Mouse (Mus musculus) CH12.LX (cell line): ENCODE data around the gene Rusc2. TPM values are rescaled to one million over a fixed set of nuclear protein-coding genes. Genes with fewer than 3 reads are reported as not detected.

Source experiments
- DNase-seq: peaks from one replicate; pipeline ENCODE4 v3.0.0-alpha.2; 2013; ENCODE audit errors: extremely low read depth
- H3K27ac ChIP-seq: 2 replicates; pipeline ENCODE4 v1.5.1; 2012; ENCODE audit warnings: low read depth, mild to moderate bottlenecking, control low read depth, moderate library complexity; ENCODE audit not compliant: insufficient read depth
- H3K27me3 ChIP-seq: replicated peaks from 2 replicates; pipeline ENCODE3; 2012; ENCODE audit warnings: inconsistent platforms
- H3K36me3 ChIP-seq, 2 experiments: replicated peaks in 1 of 2; 2 replicates each; pipeline versions ENCODE3 to v1.6.1; 2012; ENCODE audit warnings: inconsistent platforms in 1 of 2, low read length in 1 of 2, mild to moderate bottlenecking in 1 of 2, mixed read lengths in 1 of 2, moderate library complexity in 1 of 2; ENCODE audit not compliant: control insufficient read depth in 1 of 2, insufficient read depth in 1 of 2
- H3K4me1 ChIP-seq, 2 experiments: 2 replicates each; pipeline ENCODE4 v1.6.1; 2012; ENCODE audit warnings: inconsistent platforms in 1 of 2, moderate library complexity in 1 of 2; ENCODE audit not compliant: insufficient read depth in 2 of 2, control insufficient read depth in 1 of 2
- H3K4me2 ChIP-seq: 2 replicates; pipeline ENCODE4 v1.6.1; 2012; ENCODE audit warnings: low read depth, mild to moderate bottlenecking, control low read depth; ENCODE audit not compliant: poor library complexity, insufficient read depth, severe bottlenecking
- H3K4me3 ChIP-seq, 3 experiments: fragments of 150-350 bp in 1 of 3; sonication (generic) in 1 of 3; replicated peaks in 1 of 3; 2 replicates each; pipeline versions ENCODE3 to v1.5.1; 2011 to 2012; ENCODE audit warnings: low read depth in 2 of 3, low read length in 2 of 3, mild to moderate bottlenecking in 2 of 3, moderate library complexity in 2 of 3, control low read depth in 1 of 3, improper control_type of control experiment in 1 of 3, inconsistent platforms in 1 of 3, mixed read lengths in 1 of 3; ENCODE audit not compliant: poor library complexity in 1 of 3
- H3K79me2 ChIP-seq: replicated peaks from 2 replicates; pipeline ENCODE4 v1.6.1; 2012; ENCODE audit warnings: mild to moderate bottlenecking, moderate library complexity; ENCODE audit not compliant: control insufficient read depth, poor library complexity, insufficient read depth, severe bottlenecking; ENCODE audit errors: extremely low read depth
- H3K9ac ChIP-seq: 2 replicates; pipeline ENCODE4 v1.6.1; 2012; ENCODE audit warnings: low read depth, mild to moderate bottlenecking, control low read depth, moderate library complexity; ENCODE audit not compliant: insufficient read depth
- H3K9me3 ChIP-seq: replicated peaks from 2 replicates; pipeline ENCODE3; 2012; ENCODE audit warnings: low read length, inconsistent platforms, mixed read lengths
- BHLHE40 ChIP-seq: IDR thresholded peaks from 2 replicates; pipeline ENCODE4 v1.6.1; 2011; ENCODE audit warnings: mild to moderate bottlenecking, low read depth, low read length, improper control_type of control experiment
- CHD1 ChIP-seq: IDR thresholded peaks from 2 replicates; pipeline ENCODE4 v1.6.1; 2012; ENCODE audit warnings: low read depth, low read length, improper control_type of control experiment, inconsistent platforms
- CHD2 ChIP-seq: IDR thresholded peaks from 2 replicates; pipeline ENCODE4 v1.6.1; 2011; ENCODE audit warnings: low read length, improper control_type of control experiment
- CTCF ChIP-seq, 2 experiments: IDR thresholded peaks in 1 of 2; conservative IDR thresholded peaks in 1 of 2; 2 replicates each; pipeline ENCODE4 v1.5.1; 2011 to 2012; ENCODE audit warnings: low read depth in 2 of 2, low read length in 2 of 2, improper control_type of control experiment in 1 of 2, inconsistent platforms in 1 of 2, mild to moderate bottlenecking in 1 of 2, moderate library complexity in 1 of 2
- ELF1 ChIP-seq: IDR thresholded peaks from 2 replicates; pipeline ENCODE4 v1.6.1; 2014; ENCODE audit warnings: low read depth, mild to moderate bottlenecking, inconsistent platforms, low read length, improper control_type of control experiment
- EP300 ChIP-seq: IDR thresholded peaks from 2 replicates; pipeline ENCODE4 v1.6.1; 2011; ENCODE audit warnings: low read length, improper control_type of control experiment
- ETS1 ChIP-seq: conservative IDR thresholded peaks from 2 replicates; pipeline ENCODE4 v1.6.1; 2012; ENCODE audit warnings: low read depth, mild to moderate bottlenecking, inconsistent platforms, low read length, improper control_type of control experiment, moderate library complexity
- GABPA ChIP-seq: IDR thresholded peaks from 2 replicates; pipeline ENCODE4 v1.6.1; 2012; ENCODE audit warnings: low read depth, low read length, improper control_type of control experiment, inconsistent platforms; ENCODE audit not compliant: insufficient replicate concordance
- HCFC1 ChIP-seq: IDR thresholded peaks from 2 replicates; pipeline ENCODE4 v1.6.1; 2012; ENCODE audit warnings: low read depth, mild to moderate bottlenecking, inconsistent platforms, low read length, improper control_type of control experiment
- JUN ChIP-seq: IDR thresholded peaks from 2 replicates; pipeline ENCODE4 v1.6.1; 2011; ENCODE audit warnings: low read depth, mild to moderate bottlenecking, low read length, improper control_type of control experiment, moderate library complexity; ENCODE audit not compliant: insufficient read depth
- KAT2A ChIP-seq: IDR thresholded peaks from 2 replicates; pipeline ENCODE4 v1.6.1; 2012; ENCODE audit warnings: low read length, improper control_type of control experiment, inconsistent platforms; ENCODE audit not compliant: insufficient replicate concordance
- MAFK ChIP-seq: IDR thresholded peaks from 2 replicates; pipeline ENCODE4 v1.6.1; 2011; ENCODE audit warnings: low read length, improper control_type of control experiment; ENCODE audit not compliant: insufficient replicate concordance
- MAX ChIP-seq: IDR thresholded peaks from 2 replicates; pipeline ENCODE4 v1.6.1; 2011; ENCODE audit warnings: low read length, improper control_type of control experiment
- MAZ ChIP-seq: IDR thresholded peaks from 2 replicates; pipeline ENCODE4 v1.6.1; 2012; ENCODE audit warnings: low read depth, mild to moderate bottlenecking, inconsistent platforms, low read length, improper control_type of control experiment, moderate library complexity
- MXI1 ChIP-seq: IDR thresholded peaks from 2 replicates; pipeline ENCODE4 v1.6.1; 2011; ENCODE audit warnings: mild to moderate bottlenecking, low read depth, low read length, improper control_type of control experiment
- MYC ChIP-seq: IDR thresholded peaks from 2 replicates; pipeline ENCODE4 v1.6.1; 2011; ENCODE audit warnings: low read depth, mild to moderate bottlenecking, improper control_type of control experiment, low read length
- NELFE ChIP-seq: IDR thresholded peaks from 2 replicates; pipeline ENCODE4 v1.6.1; 2011; ENCODE audit warnings: low read depth, low read length, improper control_type of control experiment
- NRF1 ChIP-seq: IDR thresholded peaks from 2 replicates; pipeline ENCODE4 v1.6.1; 2014; ENCODE audit warnings: low read depth, mild to moderate bottlenecking, inconsistent platforms, low read length, improper control_type of control experiment, moderate library complexity
- PAX5 ChIP-seq: IDR thresholded peaks from 2 replicates; pipeline ENCODE4 v1.6.1; 2012; ENCODE audit warnings: low read length, inconsistent platforms, mixed read lengths
- POLR2A ChIP-seq: IDR thresholded peaks from 2 replicates; pipeline ENCODE4 v1.6.1; 2011; ENCODE audit warnings: low read depth, mild to moderate bottlenecking, improper control_type of control experiment, low read length
- POLR2AphosphoS2 ChIP-seq: IDR thresholded peaks from 2 replicates; pipeline ENCODE4 v1.6.1; 2011; ENCODE audit warnings: low read depth, low read length, improper control_type of control experiment
- RAD21 ChIP-seq: IDR thresholded peaks from 2 replicates; pipeline ENCODE4 v1.6.1; 2011; ENCODE audit warnings: low read depth, mild to moderate bottlenecking, low read length, improper control_type of control experiment, moderate library complexity
- RCOR1 ChIP-seq: conservative IDR thresholded peaks from 2 replicates; pipeline ENCODE4 v1.6.1; 2012; ENCODE audit warnings: low read depth, mild to moderate bottlenecking, inconsistent platforms, low read length, improper control_type of control experiment
- SIN3A ChIP-seq: IDR thresholded peaks from 2 replicates; pipeline ENCODE4 v1.6.1; 2012; ENCODE audit warnings: low read length, improper control_type of control experiment, inconsistent platforms
- SMC3 ChIP-seq: IDR thresholded peaks from 2 replicates; pipeline ENCODE4 v1.6.1; 2011; ENCODE audit warnings: low read depth, low read length, improper control_type of control experiment
- TBP ChIP-seq: conservative IDR thresholded peaks from 2 replicates; pipeline ENCODE4 v1.6.1; 2011; ENCODE audit warnings: low read depth, low read length, improper control_type of control experiment
- UBTF ChIP-seq: IDR thresholded peaks from 2 replicates; pipeline ENCODE4 v1.6.1; 2012; ENCODE audit warnings: low read depth, mild to moderate bottlenecking, inconsistent platforms, low read length, improper control_type of control experiment, moderate library complexity
- USF1 ChIP-seq: IDR thresholded peaks from 2 replicates; pipeline ENCODE4 v1.6.1; 2014; ENCODE audit warnings: low read depth, mild to moderate bottlenecking, inconsistent platforms, low read length, improper control_type of control experiment
- USF2 ChIP-seq: conservative IDR thresholded peaks from 2 replicates; pipeline ENCODE4 v1.6.1; 2011; ENCODE audit warnings: low read depth, low read length, improper control_type of control experiment
- ZC3H11A ChIP-seq: IDR thresholded peaks from 2 replicates; pipeline ENCODE4 v1.6.1; 2012; ENCODE audit warnings: low read depth, mild to moderate bottlenecking, inconsistent platforms, low read length, improper control_type of control experiment
- ZKSCAN1 ChIP-seq: IDR thresholded peaks from 2 replicates; pipeline ENCODE4 v1.6.1; 2012; ENCODE audit warnings: low read depth, inconsistent platforms, low read length, improper control_type of control experiment, borderline replicate concordance
- ZMIZ1 ChIP-seq: IDR thresholded peaks from 2 replicates; pipeline ENCODE4 v1.6.1; 2012; ENCODE audit warnings: low read depth, mild to moderate bottlenecking, inconsistent platforms, low read length, improper control_type of control experiment
- ZNF384 ChIP-seq: IDR thresholded peaks from 2 replicates; pipeline ENCODE4 v1.6.1; 2012; ENCODE audit warnings: low read depth, low read length, improper control_type of control experiment, inconsistent platforms
- dilution Hi-C: fragments of 300-500 bp; cut with MboI; formaldehyde crosslinking; loops from 2 replicates; pipeline ENCODE4 v1.14.3; 2020; ENCODE audit warnings: low sequenced_read_pairs; ENCODE audit not compliant: extremely low pct_unique_long_range_greater_than_20kb, extremely low pct_ligation_motif_present
- in situ Hi-C: fragments of 300-500 bp; cut with MboI; formaldehyde crosslinking; loops from 3 replicates; pipeline ENCODE4 v1.14.3; 2019; ENCODE audit warnings: low sequenced_read_pairs, low pct_ligation_motif_present, low pct_unique_long_range_greater_than_20kb, mixed read lengths
- polyA plus RNA-seq: library from polyadenylated mRNA; unstranded; fragments of >175 nt; gene quantifications from 2 replicates; pipeline ENCODE4 v1.2.1, GENCODE M21; 2012; ENCODE audit warnings: low read depth; ENCODE audit not compliant: insufficient read length
- total RNA-seq, 2 experiments: library from RNA; depleted of rRNA; stranded (reverse); fragments of 300-350 nt in 1 of 2; fragments of >200 nt in 1 of 2; gene quantifications; 2 replicates each; pipeline ENCODE4 v1.2.3; 2012 to 2014

Rusc2 gene
- total and polyA plus RNA-seq, 3 experiments, result not detected

- in situ Hi-C loops, result loop anchor here (5.0 kb wide), 1 partner anchor 41 kb away; the partner anchor contains the start of gene Sit1
- Histone ChIP-seq H3K27ac (peak within 1 kb of the TSS; percentile 21; the same call in 1 of the 2 replicates), H3K36me3 (peaks cover 1 to 22% of the 10 kb centered on the region in 2 experiments), H3K9me3 (no peaks in the 10 kb centered on the region), H3K4me1 (peaks cover 4 to 10% of the 10 kb centered on the region in 2 experiments; a peak in 3 of 4 replicates), H3K79me2 (no peaks in the 10 kb centered on the region), H3K27me3 (peaks cover 12% of the 10 kb centered on the region), H3K4me3 (peak within 1 kb of the TSS; percentile 64 to 70 (median 65)), H3K9ac (peak within 1 kb of the TSS; percentile 83), H3K4me2 (peak within 1 kb of the TSS; percentile 88)
- dilution Hi-C loops, result no loop called here
- no peak for DNase-seq
- TF ChIP-seq POLR2AphosphoS2, result no peak
These were observed 59.9 kb downstream of the Rusc2 start, which contains the start of gene Tesk1 for GRCm38 (mm10) chr4:43441639-43442038. TSS of gene Tesk1 (plus strand) at chr4:43441939.

GRCm38 (mm10) chr4:43442044-43442443 lies 60.3 kb downstream of the Rusc2 start:
- dilution Hi-C loops, result no loop called here
- peaks cover 4 to 10% of the 10 kb centered on the region in 2 experiments; a peak in 3 of 4 replicates for H3K4me1 ChIP-seq
- peak overlapping the region; percentile 83 for H3K9ac ChIP-seq
- peak overlapping the region; percentile 88 for H3K4me2 ChIP-seq
- peaks cover 4 to 26% of the 10 kb centered on the region in 2 experiments for H3K36me3 ChIP-seq
- H3K27ac ChIP-seq, result peak overlapping the region; percentile 21; the same call in 1 of the 2 replicates
- peak overlapping the region; percentile 64 to 70 (median 65) for H3K4me3 ChIP-seq
- H3K9me3 ChIP-seq, result no peaks in the 10 kb centered on the region
- DNase-seq, result peak; percentile 99
- no peaks in the 10 kb centered on the region for H3K79me2 ChIP-seq
- H3K27me3 ChIP-seq, result peaks cover 10% of the 10 kb centered on the region
- in situ Hi-C loops, result loop anchor here (5.0 kb wide), 1 partner anchor 40 kb away; the partner anchor contains the start of gene Sit1
- TF ChIP-seq HCFC1 (peak; percentile 61), EP300 (no peak), BHLHE40 (peak; percentile 64), USF2 (no peak), MAX (no peak), UBTF (no peak), MYC (no peak; the same call in 1 of the 2 replicates), USF1 (no peak), RAD21 (peak; percentile 92), JUN (no peak), ZNF384 (no peak), GABPA (no peak), MAZ (peak; percentile 69; the same call in 1 of the 2 replicates), ZC3H11A (no peak; the same call in 1 of the 2 replicates), CHD1 (no peak), TBP (peak; percentile 74; the same call in 1 of the 2 replicates), ZMIZ1 (no peak), POLR2A (peak; percentile 71), ELF1 (peak; percentile 88), CTCF (conservative IDR thresholded peaks at IDR 0.05 in 1 of 2, IDR thresholded peaks at IDR 0.05 in 1 of 2; ENCODE audit: low read depth in 2 of 2, low read length in 2 of 2) (peak; percentile 73 to 95), PAX5 (no peak), MXI1 (no peak), ZKSCAN1 (no peak), CHD2 (no peak), NELFE (peak; percentile 48), ETS1 (no peak), NRF1 (peak; percentile 80), SMC3 (peak; percentile 98), SIN3A (peak; percentile 59; the same call in 1 of the 2 replicates), MAFK (no peak), KAT2A (no peak), RCOR1 (no peak)
